Mouse (Mus musculus): Measurements from ENCODE around the gene 2310030G06Rik.

The 2310030G06Rik gene

DNA sequence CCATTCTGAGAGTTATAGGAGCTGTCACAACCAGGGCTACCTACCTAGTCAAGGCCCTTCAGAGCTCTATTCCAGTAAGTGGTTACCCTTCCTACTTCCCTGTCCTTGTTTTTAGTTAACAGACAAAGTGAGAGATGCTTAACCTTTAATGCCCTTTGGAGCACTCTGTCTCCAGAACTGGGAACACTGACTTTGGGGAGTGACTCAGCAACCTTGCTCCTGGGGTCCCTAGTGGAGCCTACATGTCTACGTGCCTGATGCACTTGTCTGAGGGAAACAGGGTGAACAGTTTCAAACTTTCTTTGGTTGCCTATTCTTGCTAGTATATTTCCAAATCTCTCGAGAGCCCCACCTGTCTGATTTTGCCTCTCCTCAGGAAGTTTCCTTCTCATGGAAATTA lies 3.6 kb downstream of the 2310030G06Rik start:
- DNase-seq (ENCODE audit: low read depth, low spot score) = no peak

DNA sequence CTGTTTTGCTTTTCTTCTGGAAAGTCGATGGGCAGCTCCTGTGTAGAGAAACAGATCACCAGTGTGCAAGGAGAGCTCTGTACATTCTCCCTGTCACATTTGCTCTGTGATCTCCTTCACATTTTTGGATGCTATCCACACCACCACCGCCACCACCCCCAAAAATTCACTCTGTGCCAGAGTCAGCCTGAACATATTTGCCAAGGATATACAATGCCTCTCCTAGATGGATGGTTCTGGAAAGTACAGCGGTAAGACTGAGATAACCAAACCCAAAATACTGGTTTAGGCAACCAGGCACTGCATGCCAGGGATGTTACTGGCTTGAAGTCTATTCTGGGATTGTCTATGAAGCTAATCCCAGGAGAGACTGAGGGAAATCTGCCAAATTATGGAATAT lies 4.1 kb downstream of the 2310030G06Rik start:
- no peak for DNase-seq (ENCODE audit: low read depth, low spot score)

DNA sequence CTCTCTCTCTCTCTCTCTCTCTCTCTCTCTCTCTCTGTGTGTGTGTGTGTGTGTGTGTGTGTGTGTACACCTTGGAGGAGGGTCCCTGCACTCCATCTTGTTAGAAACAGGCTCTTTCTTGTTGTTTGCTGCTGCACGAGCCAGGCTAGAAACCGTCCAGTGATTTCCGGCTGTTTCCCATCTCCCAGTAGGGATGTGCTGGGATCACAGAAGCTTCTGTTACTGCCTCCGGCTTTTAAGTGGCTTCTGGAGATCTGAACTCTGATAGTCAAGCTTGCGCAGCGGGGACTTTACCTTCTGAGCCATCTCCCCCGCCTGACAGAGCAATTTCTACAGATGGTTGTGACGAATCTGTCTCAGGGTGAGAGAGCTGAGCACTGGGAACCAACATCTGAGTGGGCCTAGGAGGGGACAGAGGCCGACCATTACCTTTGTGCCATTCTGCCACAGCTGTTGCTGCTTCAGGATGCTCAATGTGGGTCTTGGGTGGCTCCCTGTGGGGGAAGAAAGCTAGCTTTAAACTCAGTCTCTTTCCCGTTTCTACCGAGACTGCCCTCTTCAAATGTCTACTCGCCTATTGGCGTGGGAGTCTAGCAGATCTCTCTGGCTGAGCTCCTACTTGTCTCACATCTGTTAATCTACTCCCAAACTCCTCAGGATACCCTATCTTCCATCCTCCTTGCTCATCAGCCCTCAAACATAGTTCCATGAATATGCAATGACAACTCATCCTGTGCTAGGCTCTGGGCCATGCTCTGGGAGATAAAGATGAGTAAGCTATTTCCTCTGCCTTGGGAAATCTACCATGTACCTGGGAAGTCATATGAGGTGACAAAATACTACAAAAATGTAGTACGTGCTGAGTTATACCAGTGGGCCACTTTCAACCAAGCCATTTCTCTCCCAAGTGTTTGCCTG lies 5.2 kb downstream of the 2310030G06Rik start:
- peak; percentile 70 for DNase-seq (ENCODE audit: low read depth, low spot score)

DNA sequence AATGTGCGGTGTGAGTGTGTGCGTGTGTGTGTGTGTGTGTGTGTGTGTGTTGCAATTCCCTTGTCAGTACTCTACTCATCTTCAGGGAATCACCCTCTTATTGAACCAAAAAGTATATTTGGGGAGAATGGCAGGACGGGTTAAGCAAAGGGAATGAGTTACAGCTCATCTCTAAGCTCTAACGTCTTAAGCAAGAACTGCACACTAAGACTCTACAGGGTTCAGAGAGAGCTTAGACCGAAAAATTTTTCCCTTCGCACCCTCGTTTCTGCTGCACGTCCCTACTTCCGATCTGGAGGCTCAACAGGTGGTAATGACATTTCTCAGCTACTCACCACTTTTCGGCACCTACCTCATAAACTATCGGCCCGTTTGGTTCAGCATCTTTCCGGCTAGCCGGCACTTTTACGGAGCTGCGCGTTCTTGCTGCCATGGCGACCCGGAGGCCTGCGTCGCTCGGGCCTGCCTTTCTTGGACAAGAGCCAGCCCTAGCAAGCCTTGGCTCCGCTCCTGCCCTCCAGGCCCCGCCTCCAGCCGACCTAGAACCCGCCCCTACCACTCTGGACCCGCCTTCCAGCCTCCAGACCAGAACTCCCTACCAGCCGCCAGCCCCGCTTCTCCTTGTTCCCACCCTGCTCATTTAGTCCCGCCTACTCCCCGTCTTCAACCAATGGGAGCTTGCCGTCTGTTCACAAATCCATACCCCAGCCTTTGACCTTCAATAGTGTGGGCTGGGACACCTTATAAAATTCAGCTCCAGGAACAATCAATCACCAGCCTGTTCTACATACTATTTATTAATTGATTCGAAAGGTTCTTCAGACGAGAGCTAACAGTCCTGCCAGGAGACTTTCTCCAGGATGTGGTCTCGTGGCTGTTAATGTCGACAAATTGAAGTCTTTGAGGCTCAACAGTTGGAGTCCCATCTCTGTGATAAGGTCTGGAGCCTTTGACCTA lies 7.1 kb downstream of the 2310030G06Rik start, which contains the start of gene Dixdc1:
Dixdc1 (minus strand) TSS at position 604 of the 957 bp plus-strand sequence.
- DNase-seq (ENCODE audit: low read depth, low spot score) = peak; percentile 95

DNA sequence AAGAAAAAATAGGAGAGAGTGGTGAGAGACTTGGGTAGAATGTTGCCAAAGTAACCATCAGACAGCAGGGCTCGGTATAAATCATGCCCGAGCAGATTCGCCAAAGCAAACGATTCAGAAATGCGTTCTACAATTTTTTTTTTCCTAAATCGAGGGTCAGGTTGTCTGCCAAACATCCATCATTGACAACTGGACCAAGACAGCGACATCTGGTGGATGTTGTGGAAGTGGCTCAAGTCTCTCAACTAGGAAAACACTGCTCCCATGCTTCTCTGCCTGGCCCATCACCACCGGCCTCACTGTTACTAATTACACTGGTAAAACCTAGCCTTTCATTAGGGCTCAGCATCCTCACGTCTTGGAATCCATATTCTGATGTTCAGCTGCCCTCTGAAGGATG lies 11.3 kb downstream of the 2310030G06Rik start:
- peak; percentile 89 for DNase-seq (ENCODE audit: low read depth, low spot score)

DNA sequence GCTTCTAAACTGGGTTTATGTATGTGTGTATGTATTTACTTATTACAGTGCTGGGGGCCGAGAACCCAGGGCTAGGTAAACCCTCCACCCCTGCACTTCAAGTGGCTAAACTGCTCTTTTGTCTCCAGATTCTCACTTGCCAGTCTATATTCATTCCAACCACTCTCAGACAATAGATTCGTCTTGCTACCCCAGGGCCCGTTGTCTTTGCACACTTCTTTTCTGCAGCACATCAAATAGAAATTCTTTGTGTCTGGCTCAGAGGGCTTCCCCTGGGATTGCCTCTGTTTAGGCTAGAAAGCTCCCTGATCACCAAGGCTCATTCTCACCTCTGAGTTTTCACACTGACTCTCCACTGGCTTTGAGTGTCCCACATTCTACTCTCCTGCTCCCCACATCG lies 13.8 kb downstream of the 2310030G06Rik start:
- DNase-seq (ENCODE audit: low read depth, low spot score) = no peak

DNA sequence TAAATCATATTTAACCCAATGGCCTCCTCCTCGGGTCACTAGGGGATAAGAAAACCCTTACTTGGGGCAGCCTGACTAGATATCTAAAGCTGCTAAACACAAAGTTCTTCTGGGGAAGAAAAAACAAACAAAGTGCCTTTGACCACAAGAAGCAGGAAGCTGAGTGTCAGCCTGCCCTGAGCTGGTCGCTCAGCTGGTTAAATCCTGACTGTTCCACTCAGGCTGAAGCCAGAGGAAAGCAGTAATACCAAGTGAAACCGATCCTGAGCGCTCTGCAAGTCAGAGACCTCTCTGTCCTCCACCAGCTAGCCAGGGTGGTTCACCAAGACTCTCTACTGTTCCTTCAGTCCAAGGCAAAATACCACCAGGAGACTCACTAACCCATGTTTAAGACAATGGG lies 16.7 kb downstream of the 2310030G06Rik start:
- DNase-seq (ENCODE audit: low read depth, low spot score) = no peak

DNA sequence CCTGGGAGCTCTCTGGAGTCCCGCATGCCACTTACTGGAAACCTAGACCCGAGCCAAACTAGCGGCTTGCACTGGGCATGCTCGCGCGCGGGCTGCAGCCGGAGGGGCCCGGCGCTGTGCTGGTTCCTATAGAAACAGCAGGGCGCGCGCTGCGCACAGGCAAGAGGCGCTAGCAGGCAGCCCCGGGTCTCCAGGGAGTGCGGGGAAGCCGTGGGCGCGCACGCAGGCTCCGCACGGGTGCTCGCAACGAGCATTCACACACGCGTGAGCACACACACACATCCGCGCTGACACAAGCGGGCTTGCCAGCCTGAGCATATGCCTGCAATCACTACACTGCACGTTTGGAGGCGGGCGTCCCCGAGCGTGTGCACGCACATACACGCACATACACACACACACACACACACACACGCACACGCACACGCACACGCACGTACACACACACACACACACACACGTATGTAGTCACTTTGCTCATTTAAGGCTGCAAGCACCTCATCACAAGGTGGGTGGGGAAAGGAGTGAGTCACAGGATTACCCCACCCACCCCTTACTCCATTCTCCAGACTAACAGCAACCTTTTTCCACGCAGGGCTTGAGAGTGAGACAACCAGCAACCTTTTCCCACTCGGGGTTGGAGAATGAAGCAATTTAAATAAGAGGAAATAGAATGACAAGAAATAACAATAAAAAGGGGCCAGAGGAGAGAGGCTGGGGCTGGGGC lies 18.2 kb downstream of the 2310030G06Rik start:
- DNase-seq (ENCODE audit: low read depth, low spot score) = peak; percentile 97

DNA sequence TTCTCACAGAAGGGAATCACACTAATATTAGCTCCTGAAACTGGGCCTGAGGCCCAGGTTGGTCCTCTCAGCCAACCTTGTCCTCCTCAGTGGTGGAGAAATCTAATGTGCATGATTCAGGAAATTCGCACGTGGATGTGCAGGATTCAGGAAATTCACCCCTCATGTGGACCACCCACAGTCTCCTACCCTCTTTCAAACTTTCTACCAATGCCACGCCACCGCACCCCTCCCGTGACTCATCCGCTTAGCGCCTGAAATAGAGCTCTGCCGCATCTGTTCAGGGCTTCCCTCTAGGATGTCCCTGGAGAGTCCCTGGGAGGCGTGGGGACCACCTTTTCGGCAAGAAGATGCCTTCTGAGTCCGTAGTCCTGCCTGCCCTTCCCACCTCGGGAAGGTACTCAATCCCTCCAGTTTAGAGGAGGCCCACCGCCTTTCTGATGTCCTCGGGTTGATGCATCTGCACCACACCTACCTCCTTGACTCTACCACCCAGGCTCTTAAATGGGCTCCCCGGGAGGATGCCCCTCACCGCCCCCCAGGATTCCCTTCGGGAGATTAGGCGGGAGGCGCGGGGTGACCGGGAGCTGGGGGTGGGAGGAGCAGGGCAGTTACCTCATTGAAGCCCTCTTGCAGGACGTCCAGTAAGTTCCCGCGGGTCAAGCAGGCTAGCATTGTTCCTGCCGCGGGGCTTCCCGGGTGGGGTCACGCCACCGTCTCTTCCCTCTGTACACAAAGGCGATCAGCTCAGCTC lies 19.0 kb downstream of the 2310030G06Rik start:
- peak; percentile 90 for DNase-seq (ENCODE audit: low read depth, low spot score)

DNA sequence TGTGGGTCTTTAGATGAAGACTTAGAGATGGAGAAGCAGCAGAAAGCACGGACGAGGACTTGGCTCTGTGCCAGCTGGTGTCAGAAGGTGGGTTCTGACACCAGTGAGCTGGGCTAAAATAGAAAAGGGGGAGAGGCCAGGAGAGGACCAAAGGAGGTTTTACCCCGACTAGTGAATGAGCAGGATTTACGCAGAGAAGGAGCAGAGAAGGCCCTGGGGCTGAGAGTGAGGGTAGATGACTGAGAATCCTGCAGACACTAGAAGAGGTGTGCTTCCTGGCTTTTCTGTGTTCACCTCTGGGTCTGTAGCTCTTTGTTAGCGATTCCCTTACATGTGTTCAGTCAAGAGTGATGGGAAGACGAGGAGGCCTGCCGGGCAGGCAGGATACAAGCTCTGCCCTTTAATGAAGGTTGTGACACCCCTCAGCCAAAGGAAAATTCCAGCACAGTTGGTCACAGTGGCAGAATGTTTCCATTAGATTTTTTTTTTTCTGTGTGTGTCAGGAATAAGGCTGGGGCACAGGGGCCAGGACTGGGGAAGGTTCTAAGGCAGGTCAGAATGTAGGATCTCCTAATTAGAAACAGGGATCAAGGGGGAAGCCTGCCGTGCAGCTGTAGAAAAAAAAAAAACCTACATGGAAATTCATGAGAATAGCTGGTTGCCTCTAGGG lies 20.3 kb downstream of the 2310030G06Rik start:
- DNase-seq (ENCODE audit: low read depth, low spot score) = peak; percentile 72

DNA sequence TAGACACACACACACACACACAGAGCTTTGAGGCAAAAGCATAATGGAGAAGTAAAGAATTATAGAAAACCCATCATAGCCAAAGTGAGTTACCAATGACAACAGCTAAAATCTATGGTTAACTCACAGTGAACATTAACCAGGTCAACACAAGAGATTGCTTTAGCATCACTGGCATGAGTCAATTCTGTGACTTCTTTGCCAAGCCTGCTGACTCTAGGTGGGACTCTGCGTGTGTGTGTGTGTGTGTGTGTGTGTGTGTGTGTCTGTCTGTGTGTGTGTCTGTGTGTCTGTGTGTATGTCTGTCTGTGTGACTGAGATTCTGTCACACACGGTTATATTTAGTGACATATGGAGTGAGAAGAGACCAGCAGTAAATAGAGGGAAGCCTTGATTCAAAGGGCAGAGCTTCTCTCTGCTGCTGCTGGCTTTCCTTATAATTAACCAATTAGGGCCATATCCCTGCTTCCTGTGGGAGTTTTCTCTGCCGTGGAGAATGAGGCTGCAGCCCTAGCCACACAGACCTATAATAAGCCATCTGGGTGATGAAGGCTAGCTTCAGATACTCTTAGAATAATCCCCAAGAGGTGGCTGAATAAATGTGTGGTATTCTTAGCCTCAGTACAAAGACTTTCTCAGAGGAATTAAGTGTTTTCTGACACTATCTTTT lies 21.5 kb downstream of the 2310030G06Rik start:
- DNase-seq (ENCODE audit: low read depth, low spot score) = peak; percentile 51

DNA sequence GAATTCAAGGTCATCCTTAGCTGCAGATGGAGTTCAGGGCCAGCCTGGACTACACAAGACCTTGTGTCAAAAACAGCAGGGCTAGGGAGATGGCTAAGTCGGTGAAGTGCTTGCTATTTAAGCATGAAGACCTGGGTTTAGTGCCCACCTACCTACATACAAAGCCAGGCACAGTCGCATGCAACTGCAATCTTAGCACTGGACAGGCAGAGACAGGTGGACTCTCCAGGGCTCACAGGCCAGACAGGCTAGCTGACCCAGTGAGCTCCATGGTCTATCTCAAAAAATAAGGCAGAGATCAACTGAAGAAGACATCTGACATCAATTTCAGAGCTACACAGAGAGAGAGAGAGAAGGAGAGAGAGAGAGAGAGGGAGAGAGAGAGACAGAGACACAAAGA lies 22.2 kb downstream of the 2310030G06Rik start:
- no peak for DNase-seq (ENCODE audit: low read depth, low spot score)

DNA sequence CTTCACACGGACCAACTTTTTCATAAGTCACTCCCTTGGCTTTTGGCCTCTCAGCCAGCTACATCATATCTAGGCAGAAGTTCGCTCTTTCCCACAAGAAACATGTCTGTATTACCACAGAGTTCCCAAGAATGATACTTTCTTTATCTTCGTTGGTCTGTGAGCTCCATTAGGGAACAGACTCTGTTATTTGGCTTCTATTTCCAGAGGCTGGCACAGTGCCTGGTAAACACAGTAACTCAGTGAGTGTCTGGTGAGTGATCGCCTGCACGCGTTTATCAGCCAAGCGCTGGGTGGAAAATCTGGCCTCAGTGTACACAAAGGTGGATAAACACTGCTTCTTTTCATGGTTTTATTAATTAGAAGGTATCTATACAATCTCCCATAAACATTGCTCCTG lies 22.9 kb downstream of the 2310030G06Rik start:
- peak; percentile 93 for DNase-seq (ENCODE audit: low read depth, low spot score)

DNA sequence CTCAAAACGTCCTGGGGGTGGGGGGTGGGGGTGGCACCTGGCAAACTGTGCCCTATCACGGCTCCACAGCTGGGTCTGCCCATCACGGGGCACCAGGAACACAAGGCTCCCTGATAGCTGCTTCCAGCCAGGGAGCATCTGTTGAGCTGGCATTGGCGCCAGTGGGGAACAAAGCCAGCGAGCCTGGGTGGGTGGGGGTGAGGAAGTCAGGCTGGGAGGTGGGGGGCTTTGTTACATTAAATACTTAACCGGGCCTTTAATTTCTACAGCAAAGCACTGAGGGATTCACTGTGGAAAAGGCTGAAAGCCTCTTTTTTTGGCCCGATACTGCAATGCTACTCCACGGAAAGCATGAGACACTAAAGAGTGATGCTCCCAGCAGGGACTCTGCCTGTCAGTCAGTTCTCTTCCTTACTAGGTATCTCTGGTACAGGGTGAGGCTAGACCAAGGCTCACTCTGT lies 23.9 kb downstream of the 2310030G06Rik start:
- DNase-seq (ENCODE audit: low read depth, low spot score) = peak; percentile 61

DNA sequence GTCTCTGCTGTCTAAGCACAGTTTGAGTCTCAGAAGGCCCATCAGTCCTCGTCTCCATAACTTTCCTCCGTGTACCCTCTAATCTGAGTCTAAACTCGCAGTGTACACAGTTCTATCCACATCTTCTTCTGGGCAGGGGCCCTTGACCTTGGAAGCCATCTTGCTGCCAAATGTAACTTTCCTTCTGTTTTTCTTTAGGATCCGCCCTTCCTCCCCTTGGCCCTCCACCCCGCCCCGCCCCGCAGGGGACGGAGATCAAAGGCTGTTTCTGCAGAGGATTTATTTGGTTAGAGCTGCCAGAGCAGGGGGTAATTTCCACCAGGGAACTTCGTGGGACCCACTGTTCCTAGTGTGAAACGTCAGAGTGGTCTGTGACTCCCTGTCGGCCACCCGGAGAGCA lies 25.3 kb downstream of the 2310030G06Rik start:
- DNase-seq (ENCODE audit: low read depth, low spot score) = no peak

DNA sequence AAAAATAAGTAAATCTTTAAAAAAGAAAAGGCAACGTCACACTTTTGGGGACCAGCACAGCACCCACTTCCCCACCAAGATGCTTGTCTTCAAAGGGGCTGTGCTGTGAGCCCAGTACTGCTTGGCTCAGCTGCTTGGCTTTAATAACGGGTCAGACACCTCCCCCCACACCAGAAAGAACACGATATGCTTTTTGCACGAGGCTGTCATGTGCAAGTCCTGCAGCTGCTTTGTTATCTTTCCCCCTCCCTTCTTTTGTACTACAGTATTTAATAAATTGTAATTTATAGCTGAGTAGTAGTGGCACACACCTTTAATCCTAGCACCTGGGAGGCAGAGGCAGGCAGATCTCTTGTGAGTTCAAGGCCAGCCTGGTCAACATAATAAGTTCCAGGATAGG lies 27.5 kb downstream of the 2310030G06Rik start:
- DNase-seq (ENCODE audit: low read depth, low spot score) = no peak

DNA sequence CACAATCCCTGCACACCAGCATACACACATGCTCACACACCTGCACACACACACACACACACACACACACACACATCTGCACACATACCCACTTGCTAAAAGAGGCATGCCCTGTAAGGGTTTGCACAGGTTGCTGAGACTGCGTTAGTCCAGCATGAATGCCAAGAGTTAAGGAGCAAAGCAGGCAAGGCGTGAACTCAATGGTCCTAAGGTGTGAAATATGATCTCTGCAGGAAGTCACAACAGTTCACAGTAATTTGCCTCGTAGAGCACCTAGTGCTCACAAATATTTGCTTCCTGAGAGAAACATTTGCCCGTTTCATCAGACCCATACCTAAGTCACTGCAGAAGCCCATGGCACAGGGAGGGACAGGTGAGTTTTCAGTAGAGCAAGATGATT lies 32.1 kb downstream of the 2310030G06Rik start:
- no peak for DNase-seq (ENCODE audit: low read depth, low spot score)

DNA sequence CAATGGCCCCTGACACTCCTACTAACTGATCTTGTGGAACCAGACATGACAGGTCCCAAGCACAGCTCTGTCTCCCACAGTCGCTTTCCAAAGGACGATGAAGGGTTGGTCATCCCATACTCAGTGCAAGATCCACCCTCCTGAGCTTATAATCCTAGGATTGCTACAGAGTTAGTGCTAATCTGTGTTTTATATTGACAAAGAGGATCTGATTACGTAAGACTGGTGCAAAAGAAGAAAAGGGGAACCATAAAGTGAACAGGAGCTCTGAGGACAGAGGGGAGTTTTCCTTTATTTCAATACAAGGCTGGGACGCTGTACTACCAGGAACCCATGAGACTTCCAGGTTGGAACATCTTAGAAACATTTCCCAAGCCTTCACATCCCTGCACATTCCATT lies 35.0 kb downstream of the 2310030G06Rik start:
- DNase-seq (ENCODE audit: low read depth, low spot score) = no peak

DNA sequence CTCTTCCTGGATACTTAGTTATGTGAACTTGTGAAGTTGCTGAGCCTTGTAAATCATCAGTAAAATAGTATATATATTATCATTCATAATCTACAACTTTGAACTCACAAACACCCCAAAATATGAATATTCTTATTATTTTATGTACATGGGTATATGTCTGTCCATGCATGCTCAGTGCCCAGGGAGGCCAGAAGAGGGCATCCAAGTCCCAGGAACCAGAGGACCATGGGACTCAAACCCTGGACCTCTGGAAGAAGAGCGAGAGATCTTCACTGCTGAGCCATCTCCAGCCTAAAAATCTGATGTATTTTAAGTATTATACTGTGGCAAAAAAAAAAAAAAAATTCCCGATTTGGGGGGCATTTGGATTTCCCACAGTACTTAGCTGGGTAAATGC lies 37.2 kb downstream of the 2310030G06Rik start:
- peak; percentile 60 for DNase-seq (ENCODE audit: low read depth, low spot score)

DNA sequence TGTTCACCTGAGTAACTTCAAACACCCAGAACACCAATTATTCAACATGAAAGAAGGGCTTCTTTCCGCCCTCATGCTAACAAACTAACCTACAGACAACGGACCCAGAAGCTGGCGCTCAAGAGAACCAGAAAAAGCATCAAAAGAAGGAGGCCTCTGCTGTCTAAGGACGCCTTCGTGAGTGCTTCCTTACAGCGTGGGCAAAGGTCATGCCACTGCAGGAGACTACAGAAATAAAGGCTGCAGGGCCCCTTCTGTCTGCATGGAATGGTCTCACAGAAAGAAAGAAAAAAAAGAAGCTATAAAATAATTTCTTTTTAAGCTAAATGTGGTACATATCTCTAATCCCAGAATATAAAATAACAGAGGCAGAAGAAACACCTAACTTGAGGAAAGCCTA lies 41.4 kb downstream of the 2310030G06Rik start:
- no peak for DNase-seq (ENCODE audit: low read depth, low spot score)

Measured in brain, adult 2 months (tissue).